Mouse (Mus musculus) CH12F3 (cell line): ENCODE measurements around the gene Neurl3.

Experiments
- in situ Hi-C: fragments of 300-500 bp; cut with MboI; formaldehyde crosslinking; loops from 2 replicates; pipeline ENCODE4 v1.14.3; 2020; ENCODE audit warnings: low sequenced_read_pairs

Neurl3 gene

GRCm38 (mm10) chr1:36274455-36274854 lies at the start of gene Neurl3:
Gene Neurl3, minus strand, starts transcription at chr1:36274679.
- in situ Hi-C loops: loop anchor here (25.0 kb wide), 1 partner anchor 437 kb away; no protein-coding TSS in a partner anchor

- in situ Hi-C loops: no loop called here
Measured at GRCm38 (mm10) chr1:36323746-36324448, 49.4 kb upstream of the Neurl3 start.

DNA sequence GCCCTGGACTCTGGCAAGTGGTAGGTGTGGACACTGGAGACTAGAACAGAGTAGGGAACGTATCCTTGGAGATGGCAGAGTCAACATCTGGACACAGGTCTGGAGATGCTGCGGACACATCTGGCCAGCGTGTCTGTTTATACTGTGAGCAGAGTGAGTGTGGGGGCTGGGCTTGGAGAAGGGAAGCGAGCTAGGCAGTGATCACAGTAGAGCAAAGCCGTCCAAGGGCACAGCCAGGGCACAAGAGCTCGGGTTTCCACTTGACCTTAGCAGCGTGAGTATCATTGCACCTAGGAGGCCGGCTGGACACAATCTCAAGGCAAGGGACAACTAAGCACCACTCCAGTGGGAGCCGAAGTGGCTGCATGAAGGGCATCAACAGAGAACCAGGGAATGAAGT lies 48.6 kb upstream of the Neurl3 start:
- in situ Hi-C loops: no loop called here

GRCm38 (mm10) chr1:36321829-36322573 lies 47.5 kb upstream of the Neurl3 start:
- in situ Hi-C loops: no loop called here

DNA sequence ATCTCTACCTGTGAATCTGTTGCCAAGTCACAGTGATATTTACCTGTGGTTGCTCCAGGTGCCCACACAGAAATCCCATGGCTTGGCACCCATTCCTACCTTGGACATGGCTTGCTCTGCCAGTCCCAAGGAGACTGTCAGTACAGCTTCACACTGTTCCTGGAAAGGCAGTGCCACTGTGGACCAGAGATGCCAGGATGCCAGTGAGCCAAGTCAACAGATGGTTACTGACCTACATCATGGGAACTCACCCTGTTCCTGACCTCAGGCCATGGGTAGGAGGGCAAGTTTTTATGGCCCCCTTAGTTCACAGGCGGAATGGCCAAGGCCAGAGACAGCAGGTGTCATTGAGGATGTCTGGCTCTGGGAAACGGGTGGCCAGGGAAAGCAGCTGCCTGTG lies 46.7 kb upstream of the Neurl3 start:
- in situ Hi-C loops: no loop called here

- in situ Hi-C loops: no loop called here
Measured at GRCm38 (mm10) chr1:36315776-36316100, 41.3 kb upstream of the Neurl3 start.

DNA sequence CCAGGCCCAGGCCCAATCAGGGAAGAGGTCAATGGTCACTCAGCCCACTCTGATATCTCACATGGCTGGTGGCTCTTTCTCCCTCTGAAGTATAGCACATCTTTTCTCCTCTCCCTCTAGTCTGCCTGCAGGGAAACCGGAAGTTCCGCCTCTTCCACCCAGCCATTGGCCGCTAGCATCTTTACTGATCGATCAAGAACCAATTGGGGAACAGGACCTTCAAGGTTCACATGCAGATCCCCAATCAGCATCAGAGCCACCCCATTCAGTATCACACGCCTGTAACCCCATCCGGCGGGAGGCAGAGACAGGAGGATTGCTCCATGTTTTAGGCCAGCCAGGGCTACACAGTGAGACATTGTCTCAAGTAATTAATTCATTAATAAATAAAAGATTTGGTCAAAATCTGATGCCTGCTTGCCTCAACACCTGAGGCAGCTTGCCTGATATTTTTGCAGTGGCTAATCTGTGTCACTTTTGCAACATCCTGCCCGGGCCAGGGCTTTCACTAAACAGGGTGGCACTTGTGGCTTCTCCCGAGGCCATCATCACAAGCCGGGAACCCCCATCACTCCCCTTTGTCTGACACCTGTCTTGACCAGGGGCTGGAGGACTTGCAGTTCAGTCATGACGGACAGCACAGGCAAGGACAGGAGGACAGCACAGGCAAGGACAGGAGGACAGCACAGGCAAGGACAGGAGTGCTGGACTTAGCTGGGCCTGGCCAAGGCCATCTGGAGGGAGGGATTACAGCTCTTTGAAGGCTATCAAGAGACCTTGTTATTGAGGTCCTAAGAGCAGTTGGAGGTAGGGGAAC lies 40.7 kb upstream of the Neurl3 start:
- in situ Hi-C loops: no loop called here

DNA sequence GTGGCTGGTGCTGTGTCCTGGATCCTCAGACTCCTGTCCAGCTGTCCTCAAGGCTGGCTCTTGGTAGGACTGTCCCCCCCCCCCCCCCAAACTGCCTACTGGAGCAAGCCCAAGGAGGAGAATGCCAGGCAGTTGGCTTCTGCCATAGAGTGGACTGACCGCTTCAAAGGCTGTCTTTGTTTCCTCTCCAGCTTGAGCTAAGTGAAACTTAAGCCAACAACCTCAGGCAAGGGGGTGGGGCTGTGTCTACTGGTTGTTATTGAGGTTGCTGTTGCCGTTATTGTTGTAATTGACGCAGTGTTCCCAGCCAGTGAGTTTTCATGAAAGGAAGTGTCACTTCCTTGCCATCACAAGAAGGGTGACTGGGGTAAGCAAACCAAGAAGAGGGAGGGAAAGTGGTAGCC lies 35.0 kb upstream of the Neurl3 start:
- in situ Hi-C loops: no loop called here

GRCm38 (mm10) chr1:36308966-36309475 lies 34.5 kb upstream of the Neurl3 start:
- in situ Hi-C loops: no loop called here

GRCm38 (mm10) chr1:36308451-36308901 lies 34.0 kb upstream of the Neurl3 start:
- in situ Hi-C loops: no loop called here

- in situ Hi-C loops: no loop called here
Measured at GRCm38 (mm10) chr1:36307495-36308280, 33.2 kb upstream of the Neurl3 start, which contains the start of gene Arid5a. Gene Arid5a, plus strand, starts transcription at chr1:36307733.

DNA sequence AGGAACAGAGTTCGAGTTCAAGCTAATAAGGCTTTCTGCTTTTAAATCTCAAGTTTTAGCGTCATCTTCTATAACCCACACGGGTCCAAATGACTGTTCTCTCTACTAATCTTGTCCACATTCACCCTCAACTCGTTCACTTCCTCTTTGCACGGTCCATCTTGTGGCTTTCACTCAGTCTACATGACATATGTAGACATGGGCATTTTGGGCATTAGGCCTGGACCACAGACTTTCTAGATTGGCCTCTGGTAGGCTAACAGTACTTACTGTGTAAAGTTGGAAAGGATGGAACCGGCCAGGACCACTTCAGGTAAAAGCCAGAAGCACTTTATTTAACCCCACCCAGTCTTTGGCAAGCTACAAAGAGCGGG lies 32.6 kb upstream of the Neurl3 start:
- in situ Hi-C loops: no loop called here

DNA sequence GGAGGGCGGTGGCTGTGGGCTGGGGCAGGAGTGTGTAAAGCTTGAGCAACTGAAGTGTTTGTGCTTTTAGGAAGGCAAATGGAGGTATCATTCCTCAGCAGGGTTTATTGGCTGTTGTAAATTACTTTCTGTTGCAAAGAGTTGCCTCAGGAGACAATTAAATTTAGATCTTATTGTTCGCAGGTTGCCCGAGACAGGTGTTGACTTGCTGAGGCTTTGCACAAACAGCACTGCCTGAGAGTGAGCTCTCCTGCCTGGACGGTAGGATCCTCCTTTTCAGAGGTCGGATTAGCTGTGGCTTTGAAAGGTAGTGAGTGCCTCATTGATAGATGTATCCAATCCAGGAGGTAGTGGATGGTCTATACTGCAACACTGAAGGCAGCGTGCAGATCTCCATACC lies 31.6 kb upstream of the Neurl3 start:
- in situ Hi-C loops: no loop called here

- in situ Hi-C loops: no loop called here
Measured at GRCm38 (mm10) chr1:36304764-36305163, 30.3 kb upstream of the Neurl3 start.

- in situ Hi-C loops: no loop called here
Measured at GRCm38 (mm10) chr1:36303381-36304320, 29.2 kb upstream of the Neurl3 start.

DNA sequence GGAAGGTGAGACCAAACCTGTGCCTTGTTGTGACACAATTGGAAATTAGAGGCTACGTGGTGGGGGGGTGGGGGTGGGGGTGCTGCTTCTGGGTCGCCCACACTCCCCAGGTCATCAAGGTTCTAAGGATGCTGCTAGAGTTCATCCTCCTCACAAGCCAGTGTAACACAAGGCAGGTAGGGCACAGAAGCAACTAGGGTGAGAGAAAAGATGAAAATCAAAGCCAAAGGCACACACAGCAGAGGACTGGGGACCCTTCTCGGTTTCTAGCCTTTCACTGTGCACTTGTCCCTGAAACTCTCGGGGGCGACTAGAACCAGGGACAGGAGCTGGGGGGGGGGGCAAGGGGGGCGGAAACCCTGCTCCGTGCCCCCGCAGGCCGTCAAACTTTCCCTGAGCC lies 28.5 kb upstream of the Neurl3 start:
- in situ Hi-C loops: no loop called here

GRCm38 (mm10) chr1:36302273-36302672 lies 27.8 kb upstream of the Neurl3 start:
- in situ Hi-C loops: no loop called here

DNA sequence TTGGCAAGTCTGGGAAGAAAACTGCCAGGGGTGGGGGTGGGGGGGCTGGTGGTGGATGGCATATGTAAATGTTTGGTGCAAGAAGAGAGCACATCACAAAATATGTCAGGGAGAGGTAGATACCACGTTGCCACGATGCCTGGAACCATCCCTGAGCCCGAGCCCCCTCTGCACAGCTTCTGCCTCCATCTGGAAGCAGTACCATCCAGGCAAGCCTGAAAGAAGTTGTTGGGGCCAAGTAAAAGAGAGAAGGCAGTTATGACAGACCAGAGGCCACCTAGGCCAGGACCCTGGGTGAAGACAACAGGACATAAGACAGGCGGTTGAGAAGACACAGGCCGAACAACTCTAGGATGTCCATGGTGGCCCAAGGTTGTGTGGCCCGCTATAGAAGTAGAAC lies 26.0 kb upstream of the Neurl3 start:
- in situ Hi-C loops: no loop called here

DNA sequence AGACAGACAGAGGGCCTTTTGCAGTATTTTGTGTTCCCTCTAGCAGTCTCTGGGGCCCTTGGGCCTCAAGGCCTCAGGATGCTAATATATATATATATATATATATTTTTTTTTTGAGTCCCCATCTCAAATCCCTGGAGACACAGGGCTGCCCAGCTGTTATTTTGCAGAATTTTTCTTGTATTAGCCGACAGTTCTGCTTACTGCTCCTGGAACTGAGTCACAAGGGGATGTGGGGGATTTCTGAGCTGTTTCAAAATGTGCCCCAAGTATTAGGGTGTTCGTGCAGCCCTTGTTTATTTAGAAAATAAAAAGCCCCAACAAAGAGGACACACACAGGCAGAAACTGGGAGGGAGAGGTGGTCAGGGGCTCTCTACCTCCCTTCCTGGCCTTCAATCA lies 25.2 kb upstream of the Neurl3 start:
- in situ Hi-C loops: no loop called here
